Mouse (Mus musculus) retina, postnatal 1 day (tissue): ENCODE measurements around the gene Sike1.

Source experiments
- DNase-seq: peaks from one replicate; pipeline ENCODE4 v3.0.0-alpha.2; 2012

Sike1 gene

GRCm38 (mm10) chr3:103040285-103040684 is 44.8 kb downstream of the Sike1 start:
- DNase-seq = no peak

- no peak for DNase-seq
Measured at GRCm38 (mm10) chr3:103040861-103041379, 45.4 kb downstream of the Sike1 start.

GRCm38 (mm10) chr3:103056016-103056595 is 60.6 kb downstream of the Sike1 start:
- no peak for DNase-seq

GRCm38 (mm10) chr3:103057752-103058151 is 62.2 kb downstream of the Sike1 start:
- DNase-seq = no peak
